Mouse (Mus musculus): Measurements from ENCODE around the gene Hlf. TPM values are rescaled to one million over a fixed set of nuclear protein-coding genes. Genes with fewer than 3 reads are reported as not detected.

The Hlf gene
- polyA plus RNA-seq, 1 experiment from 2014 or later = 0.92 TPM

GRCm38 (mm10) chr11:90334816-90335215 lies 55.9 kb downstream of the Hlf start:
- 35% methylated on average over 1 of the region's 1 CpGs for WGBS
- no peak for ATAC-seq (replicated peaks; ENCODE audit: low FRiP score, low TSS enrichment, low read depth)
- Histone ChIP-seq H3K9ac (ENCODE audit: low read length) (no peak overlapping the region), H3K9me3 (ENCODE audit: control insufficient read depth, low read length) (no peaks in the 10 kb centered on the region), H3K4me3 (ENCODE audit: low read depth, low read length) (no peak overlapping the region), H3K27me3 (replicated peaks; ENCODE audit: control insufficient read depth, insufficient read depth, low read length) (no peaks in the 10 kb centered on the region), H3K27ac (ENCODE audit: low read depth) (no peak overlapping the region), H3K36me3 (ENCODE audit: control insufficient read depth, insufficient read depth, low read length) (no peaks in the 10 kb centered on the region), H3K4me2 (ENCODE audit: low read length) (no peak overlapping the region), H3K4me1 (replicated peaks; ENCODE audit: control insufficient read depth, insufficient read depth, low read length) (no peaks in the 10 kb centered on the region)
- no peak for DNase-seq (ENCODE audit: low spot score)

- no peak overlapping the region for H3K9ac ChIP-seq (ENCODE audit: low read length)
- H3K4me2 ChIP-seq (ENCODE audit: low read length) = no peak overlapping the region
- H3K27ac ChIP-seq (ENCODE audit: low read depth) = no peak overlapping the region
- no peaks in the 10 kb centered on the region for H3K27me3 ChIP-seq (replicated peaks; ENCODE audit: control insufficient read depth, insufficient read depth, low read length)
- WGBS = 76% methylated on average over 4 of the region's 4 CpGs
- no peak overlapping the region for H3K4me3 ChIP-seq (ENCODE audit: low read depth, low read length)
- DNase-seq (ENCODE audit: low spot score) (no peak), ATAC-seq (replicated peaks; ENCODE audit: low FRiP score, low TSS enrichment, low read depth) (no peak)
- H3K9me3 ChIP-seq (ENCODE audit: control insufficient read depth, low read length) = no peaks in the 10 kb centered on the region
- no peaks in the 10 kb centered on the region for H3K36me3 ChIP-seq (ENCODE audit: control insufficient read depth, insufficient read depth, low read length)
- no peaks in the 10 kb centered on the region for H3K4me1 ChIP-seq (replicated peaks; ENCODE audit: control insufficient read depth, insufficient read depth, low read length)
Observed at GRCm38 (mm10) chr11:90332737-90333136, 58.0 kb downstream of the Hlf start.

- H3K4me1 ChIP-seq (replicated peaks; ENCODE audit: control insufficient read depth, insufficient read depth, low read length) = no peaks in the 10 kb centered on the region
- 87% methylated on average over 9 of the region's 9 CpGs for WGBS
- ATAC-seq (replicated peaks; ENCODE audit: low FRiP score, low TSS enrichment, low read depth) (no peak), DNase-seq (ENCODE audit: low spot score) (no peak)
- no peak overlapping the region for H3K4me3 ChIP-seq (ENCODE audit: low read depth, low read length)
- H3K27ac ChIP-seq (ENCODE audit: low read depth) = no peak overlapping the region
- no peaks in the 10 kb centered on the region for H3K9me3 ChIP-seq (ENCODE audit: control insufficient read depth, low read length)
- H3K36me3 ChIP-seq (ENCODE audit: control insufficient read depth, insufficient read depth, low read length) = no peaks in the 10 kb centered on the region
- H3K27me3 ChIP-seq (replicated peaks; ENCODE audit: control insufficient read depth, insufficient read depth, low read length) = no peaks in the 10 kb centered on the region
- no peak overlapping the region for H3K4me2 ChIP-seq (ENCODE audit: low read length)
- H3K9ac ChIP-seq (ENCODE audit: low read length) = no peak overlapping the region
Observed at GRCm38 (mm10) chr11:90330202-90330694, 60.4 kb downstream of the Hlf start.

GRCm38 (mm10) chr11:90326836-90327235 lies 63.9 kb downstream of the Hlf start:
- DNase-seq (ENCODE audit: low spot score) (no peak), ATAC-seq (replicated peaks; ENCODE audit: low FRiP score, low TSS enrichment, low read depth) (no peak)
- Histone ChIP-seq H3K4me3 (ENCODE audit: low read depth, low read length) (no peak overlapping the region), H3K27ac (ENCODE audit: low read depth) (no peak overlapping the region), H3K4me1 (replicated peaks; ENCODE audit: control insufficient read depth, insufficient read depth, low read length) (no peaks in the 10 kb centered on the region), H3K9me3 (ENCODE audit: control insufficient read depth, low read length) (no peaks in the 10 kb centered on the region), H3K9ac (ENCODE audit: low read length) (no peak overlapping the region), H3K27me3 (replicated peaks; ENCODE audit: control insufficient read depth, insufficient read depth, low read length) (no peaks in the 10 kb centered on the region), H3K4me2 (ENCODE audit: low read length) (no peak overlapping the region), H3K36me3 (ENCODE audit: control insufficient read depth, insufficient read depth, low read length) (no peaks in the 10 kb centered on the region)
- 55% methylated on average over 1 of the region's 1 CpGs for WGBS

- ATAC-seq (replicated peaks; ENCODE audit: low FRiP score, low TSS enrichment, low read depth) (no peak), DNase-seq (ENCODE audit: low spot score) (no peak)
- Histone ChIP-seq H3K27me3 (replicated peaks; ENCODE audit: control insufficient read depth, insufficient read depth, low read length) (no peaks in the 10 kb centered on the region), H3K36me3 (ENCODE audit: control insufficient read depth, insufficient read depth, low read length) (no peaks in the 10 kb centered on the region), H3K4me2 (ENCODE audit: low read length) (no peak overlapping the region), H3K27ac (ENCODE audit: low read depth) (no peak overlapping the region), H3K4me1 (replicated peaks; ENCODE audit: control insufficient read depth, insufficient read depth, low read length) (no peaks in the 10 kb centered on the region), H3K4me3 (ENCODE audit: low read depth, low read length) (no peak overlapping the region), H3K9ac (ENCODE audit: low read length) (no peak overlapping the region), H3K9me3 (ENCODE audit: control insufficient read depth, low read length) (no peaks in the 10 kb centered on the region)
- WGBS = 93% methylated on average over 5 of the region's 5 CpGs
Observed at GRCm38 (mm10) chr11:90326146-90326545, 64.5 kb downstream of the Hlf start.

- WGBS = 77% methylated on average over 3 of the region's 3 CpGs
Observed at GRCm38 (mm10) chr11:90324597-90324996, 66.1 kb downstream of the Hlf start.

GRCm38 (mm10) chr11:90320922-90321321 lies 69.8 kb downstream of the Hlf start:
- ATAC-seq (replicated peaks; ENCODE audit: low FRiP score, low TSS enrichment, low read depth) (no peak), DNase-seq (ENCODE audit: low spot score) (no peak)
- H3K9me3 ChIP-seq (ENCODE audit: control insufficient read depth, low read length) = no peaks in the 10 kb centered on the region
- H3K4me1 ChIP-seq (replicated peaks; ENCODE audit: control insufficient read depth, insufficient read depth, low read length) = no peaks in the 10 kb centered on the region
- no peak overlapping the region for H3K9ac ChIP-seq (ENCODE audit: low read length)
- H3K4me2 ChIP-seq (ENCODE audit: low read length) = no peak overlapping the region
- WGBS = 62% methylated on average over 7 of the region's 7 CpGs
- no peak overlapping the region for H3K27ac ChIP-seq (ENCODE audit: low read depth)
- H3K4me3 ChIP-seq (ENCODE audit: low read depth, low read length) = no peak overlapping the region
- no peaks in the 10 kb centered on the region for H3K36me3 ChIP-seq (ENCODE audit: control insufficient read depth, insufficient read depth, low read length)
- no peaks in the 10 kb centered on the region for H3K27me3 ChIP-seq (replicated peaks; ENCODE audit: control insufficient read depth, insufficient read depth, low read length)

More at GRCm38 (mm10) chr11:90324597-90324996, 66.1 kb downstream of the Hlf start:
- DNase-seq (ENCODE audit: low spot score) (no peak), ATAC-seq (replicated peaks; ENCODE audit: low FRiP score, low TSS enrichment, low read depth) (no peak)
- Histone ChIP-seq H3K27me3 (replicated peaks; ENCODE audit: control insufficient read depth, insufficient read depth, low read length) (no peaks in the 10 kb centered on the region), H3K4me2 (ENCODE audit: low read length) (no peak overlapping the region), H3K9ac (ENCODE audit: low read length) (no peak overlapping the region), H3K36me3 (ENCODE audit: control insufficient read depth, insufficient read depth, low read length) (no peaks in the 10 kb centered on the region), H3K27ac (ENCODE audit: low read depth) (no peak overlapping the region), H3K4me1 (replicated peaks; ENCODE audit: control insufficient read depth, insufficient read depth, low read length) (no peaks in the 10 kb centered on the region), H3K4me3 (ENCODE audit: low read depth, low read length) (no peak overlapping the region), H3K9me3 (ENCODE audit: control insufficient read depth, low read length) (no peaks in the 10 kb centered on the region)

- H3K4me1 ChIP-seq (replicated peaks; ENCODE audit: control insufficient read depth, insufficient read depth, low read length) = no peaks in the 10 kb centered on the region
- H3K9ac ChIP-seq (ENCODE audit: low read length) = no peak overlapping the region
- no peak overlapping the region for H3K4me3 ChIP-seq (ENCODE audit: low read depth, low read length)
- no peaks in the 10 kb centered on the region for H3K36me3 ChIP-seq (ENCODE audit: control insufficient read depth, insufficient read depth, low read length)
- H3K4me2 ChIP-seq (ENCODE audit: low read length) = no peak overlapping the region
- 17% methylated on average over 4 of the region's 4 CpGs for WGBS
- no peak overlapping the region for H3K27ac ChIP-seq (ENCODE audit: low read depth)
- no peaks in the 10 kb centered on the region for H3K9me3 ChIP-seq (ENCODE audit: control insufficient read depth, low read length)
- no peaks in the 10 kb centered on the region for H3K27me3 ChIP-seq (replicated peaks; ENCODE audit: control insufficient read depth, insufficient read depth, low read length)
- no peak for ATAC-seq (replicated peaks; ENCODE audit: low FRiP score, low TSS enrichment, low read depth)
- DNase-seq (ENCODE audit: low spot score) = peak; percentile 67
Observed at GRCm38 (mm10) chr11:90317482-90317881, 73.2 kb downstream of the Hlf start.

- Histone ChIP-seq H3K9ac (ENCODE audit: low read length) (no peak overlapping the region), H3K27ac (ENCODE audit: low read depth) (no peak overlapping the region), H3K36me3 (ENCODE audit: control insufficient read depth, insufficient read depth, low read length) (no peaks in the 10 kb centered on the region), H3K4me3 (ENCODE audit: low read depth, low read length) (no peak overlapping the region), H3K27me3 (replicated peaks; ENCODE audit: control insufficient read depth, insufficient read depth, low read length) (no peaks in the 10 kb centered on the region), H3K9me3 (ENCODE audit: control insufficient read depth, low read length) (no peaks in the 10 kb centered on the region), H3K4me2 (ENCODE audit: low read length) (no peak overlapping the region), H3K4me1 (replicated peaks; ENCODE audit: control insufficient read depth, insufficient read depth, low read length) (no peaks in the 10 kb centered on the region)
- 82% methylated on average over 3 of the region's 3 CpGs for WGBS
- DNase-seq (ENCODE audit: low spot score) = no peak
- no peak for ATAC-seq (replicated peaks; ENCODE audit: low FRiP score, low TSS enrichment, low read depth)
Observed at GRCm38 (mm10) chr11:90314606-90315005, 76.1 kb downstream of the Hlf start.

Data from intestine, embryonic 14.5 days (tissue).